Mouse (Mus musculus): ENCODE results near the gene Pde10a.

GRCm38 (mm10) chr17:8785908-8786307 lies 260.7 kb downstream of the Pde10a start:
- TF ChIP-seq CTCF (IDR thresholded peaks at IDR 0.05): no peak
- TF ChIP-seq EP300 (IDR thresholded peaks at IDR 0.05; ENCODE audit: insufficient read depth, low read depth, low read length): no peak
